Mouse (Mus musculus) midbrain, postnatal 0 days (tissue): ENCODE results near the gene Nmur2. TPM values are rescaled to one million over a fixed set of nuclear protein-coding genes. Genes with fewer than 3 reads are reported as not detected.

ENCODE experiments used
- ATAC-seq: fragments of 200-750 bp; cut with Nextera tagmentation; 2 replicates; pipeline ENCODE4 v1.8.0; 2017; ENCODE audit warnings: moderate number of reproducible peaks, mild to moderate bottlenecking, moderate TSS enrichment, moderate library complexity; ENCODE audit not compliant: low FRiP score
- DNase-seq: peaks from one replicate; pipeline ENCODE4 v3.0.0-alpha.2; 2015; ENCODE audit warnings: low spot score
- H3K27ac ChIP-seq: fragments of 300-500 bp; sonication (generic); 2 replicates; pipeline ENCODE4 v1.5.1; 2014; ENCODE audit warnings: low read depth, mild to moderate bottlenecking, low read length, mixed read lengths
- H3K27me3 ChIP-seq: fragments of 300-500 bp; sonication (generic); 2 replicates; pipeline ENCODE4 v1.6.1; 2014; ENCODE audit warnings: low read length, control low read depth, mixed read lengths; ENCODE audit not compliant: insufficient read depth
- H3K36me3 ChIP-seq: fragments of 300-500 bp; sonication (generic); 2 replicates; pipeline ENCODE4 v1.6.1; 2014; ENCODE audit warnings: low read length, control low read depth, mixed read lengths; ENCODE audit not compliant: insufficient read depth
- H3K4me1 ChIP-seq: fragments of 300-500 bp; sonication (generic); 2 replicates; pipeline ENCODE4 v1.6.1; 2014; ENCODE audit warnings: mild to moderate bottlenecking, control low read depth, antibody characterized with exemption, low read length, mixed read lengths; ENCODE audit not compliant: insufficient read depth
- H3K4me2 ChIP-seq: fragments of 300-500 bp; sonication (generic); 2 replicates; pipeline ENCODE4 v1.6.1; 2014; ENCODE audit warnings: low read depth, mild to moderate bottlenecking, low read length, mixed read lengths; ENCODE audit not compliant: poor library complexity, severe bottlenecking
- H3K4me3 ChIP-seq: fragments of 300-500 bp; sonication (generic); 2 replicates; pipeline ENCODE4 v1.5.1; 2014; ENCODE audit warnings: low read depth, mild to moderate bottlenecking, low read length, moderate library complexity
- H3K9ac ChIP-seq: fragments of 300-500 bp; sonication (generic); replicated peaks from 2 replicates; pipeline ENCODE4 v1.6.1; 2014; ENCODE audit warnings: mild to moderate bottlenecking, low read length, moderate library complexity, mixed read lengths; ENCODE audit not compliant: poor library complexity, severe bottlenecking
- H3K9me3 ChIP-seq: fragments of 300-500 bp; sonication (generic); 2 replicates; pipeline ENCODE4 v1.6.1; 2016; ENCODE audit warnings: low read length, control low read depth
- CTCF ChIP-seq: IDR thresholded peaks from 2 replicates; pipeline ENCODE4 v1.5.1; 2016; ENCODE audit warnings: antibody characterized with exemption, mild to moderate bottlenecking
- WGBS: fragments of 180-500 bp; shearing (Covaris S2); extraction: QIAGEN DNeasy Blood & Tissue Kit; methylation state at CpG from one replicate; pipeline ENCODE4 v1.1.7; 2014; 5-methylcytosine and 5-hydroxymethylcytosine counted together
- polyA plus RNA-seq: library from polyadenylated mRNA; unstranded; fragments of >200 nt; fragmentation: Nextera tagmentation; extraction: Ambion mirVana; gene quantifications from 2 replicates; pipeline ENCODE4 v1.2.1, GENCODE M21; 2015
- total RNA-seq: library from RNA; depleted of rRNA; stranded (reverse); fragments of >200 nt; gene quantifications from 2 replicates; pipeline ENCODE4 v1.2.3, GENCODE M21; 2014

Nmur2 gene
- total and polyA plus RNA-seq, 2 experiments from 2014 or later = 0.22 to 0.57 TPM

DNA sequence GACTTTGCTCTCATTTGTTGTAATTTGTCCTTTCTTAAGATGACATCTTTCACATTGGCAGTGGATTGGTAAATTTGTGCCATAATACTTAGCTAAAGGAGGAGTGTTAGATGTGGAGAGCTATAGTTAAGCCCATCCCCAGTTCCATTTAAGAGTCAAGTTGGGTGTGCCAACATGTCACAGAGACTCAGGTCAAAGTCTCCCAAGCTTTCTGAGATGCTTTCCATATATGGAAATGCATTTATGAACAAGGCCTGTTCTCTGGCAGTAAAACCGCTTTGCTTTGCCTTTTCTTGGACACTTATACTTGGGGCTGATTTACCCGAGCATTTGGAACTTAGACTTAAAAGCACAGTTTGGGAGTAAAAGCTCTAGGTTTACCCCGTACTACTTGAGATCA is 18.4 kb upstream of the Nmur2 start:
- no peak overlapping the region for H3K9ac ChIP-seq
- no peaks in the 10 kb centered on the region for H3K27me3 ChIP-seq
- DNase-seq (no peak), ATAC-seq (no peak)
- no peak for TF ChIP-seq CTCF
- no peaks in the 10 kb centered on the region for H3K4me1 ChIP-seq
- H3K9me3 ChIP-seq = no peaks in the 10 kb centered on the region
- no peak overlapping the region for H3K4me2 ChIP-seq
- H3K36me3 ChIP-seq = no peaks in the 10 kb centered on the region
- H3K4me3 ChIP-seq = no peak overlapping the region
- WGBS = 74% methylated on average over 3 of the region's 3 CpGs
- H3K27ac ChIP-seq = no peak overlapping the region

- WGBS = 63% methylated on average over 7 of the region's 7 CpGs
- no peak overlapping the region for H3K27ac ChIP-seq
These were observed 13.6 kb upstream of the Nmur2 start for GRCm38 (mm10) chr11:56054439-56054838.

DNA sequence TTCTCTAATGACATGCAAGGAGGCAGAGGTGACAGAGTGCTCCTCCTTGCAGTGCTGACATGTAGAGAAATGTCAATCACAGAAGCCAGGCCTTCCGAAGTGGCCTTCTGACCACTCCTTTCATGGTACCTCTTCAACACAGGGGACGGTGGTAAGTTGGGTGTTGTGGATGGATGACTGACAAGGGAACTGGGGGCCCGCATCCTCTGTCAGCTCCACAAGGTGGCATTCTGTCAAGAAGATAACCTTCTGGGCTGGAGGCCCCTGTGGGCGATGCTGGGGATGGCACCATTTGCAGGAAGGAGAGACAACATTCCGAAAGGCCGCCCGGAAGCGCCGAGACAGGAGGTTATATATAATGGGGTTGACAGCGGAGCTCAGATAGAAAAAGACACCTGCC is 14.0 kb downstream of the Nmur2 start:
- 84% methylated on average over 10 of the region's 10 CpGs for WGBS
- Histone ChIP-seq H3K9ac (no peak overlapping the region), H3K4me3 (no peak overlapping the region), H3K27me3 (no peaks in the 10 kb centered on the region), H3K4me2 (no peak overlapping the region), H3K4me1 (no peaks in the 10 kb centered on the region), H3K27ac (no peak overlapping the region), H3K36me3 (no peaks in the 10 kb centered on the region), H3K9me3 (no peaks in the 10 kb centered on the region)
- ATAC-seq (no peak), DNase-seq (no peak)
- TF ChIP-seq CTCF = peak; percentile 20; the same call in 1 of the 2 replicates

More at GRCm38 (mm10) chr11:56054439-56054838, 13.6 kb upstream of the Nmur2 start:
- ATAC-seq = no peak
- H3K4me2 ChIP-seq = no peak overlapping the region
- DNase-seq = peak; percentile 59
- H3K9me3 ChIP-seq = no peaks in the 10 kb centered on the region
- no peak for TF ChIP-seq CTCF
- no peaks in the 10 kb centered on the region for H3K36me3 ChIP-seq
- H3K9ac ChIP-seq = no peak overlapping the region
- H3K4me3 ChIP-seq = no peak overlapping the region
- H3K4me1 ChIP-seq = no peaks in the 10 kb centered on the region
- H3K27me3 ChIP-seq = no peaks in the 10 kb centered on the region

DNA sequence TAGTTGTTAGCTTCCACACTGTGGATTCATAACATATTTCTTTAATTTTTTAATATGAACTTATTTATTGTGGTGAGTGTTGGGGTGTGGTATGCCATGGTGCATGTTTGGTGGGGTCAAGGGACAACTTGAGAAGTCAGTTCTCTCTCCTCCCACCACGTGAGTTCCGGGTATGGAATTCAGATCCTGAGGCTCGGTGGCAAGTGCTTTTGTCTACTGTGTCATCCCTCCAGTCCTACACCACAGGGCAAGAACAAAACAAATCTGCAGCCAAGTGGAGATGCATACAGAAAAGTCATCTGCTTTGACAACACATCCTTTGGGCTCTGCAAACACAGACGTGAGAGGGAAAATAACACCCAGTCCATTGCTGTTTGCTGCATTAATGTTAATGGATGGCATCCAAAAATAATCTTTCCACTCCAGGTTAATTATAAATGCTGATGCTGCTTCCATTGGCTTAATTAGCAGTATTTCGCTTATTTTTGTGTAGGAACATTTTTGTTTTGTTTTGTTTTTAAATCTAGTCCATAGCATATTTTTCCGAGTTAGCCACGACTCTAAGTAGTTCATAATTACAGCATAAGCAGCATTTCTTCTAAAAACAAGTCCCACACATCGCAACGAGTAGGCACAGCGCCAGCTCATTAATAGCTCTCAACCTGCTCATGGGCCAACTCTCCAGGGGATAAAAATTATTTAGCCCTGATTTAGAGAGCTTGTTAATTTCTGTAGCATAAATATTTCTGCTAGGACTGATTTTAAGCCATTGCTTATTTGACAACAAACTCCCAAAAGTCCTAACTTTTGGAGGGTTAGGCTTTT is 14.9 kb downstream of the Nmur2 start:
- no peaks in the 10 kb centered on the region for H3K9me3 ChIP-seq
- DNase-seq = peak; percentile 70
- H3K27ac ChIP-seq = no peak overlapping the region
- TF ChIP-seq CTCF = no peak
- no peak overlapping the region for H3K4me3 ChIP-seq
- no peak overlapping the region for H3K9ac ChIP-seq
- H3K4me2 ChIP-seq = no peak overlapping the region
- WGBS = 57% methylated on average over 10 of the region's 10 CpGs
- no peaks in the 10 kb centered on the region for H3K27me3 ChIP-seq
- no peaks in the 10 kb centered on the region for H3K36me3 ChIP-seq
- H3K4me1 ChIP-seq = no peaks in the 10 kb centered on the region
- ATAC-seq = no peak

DNA sequence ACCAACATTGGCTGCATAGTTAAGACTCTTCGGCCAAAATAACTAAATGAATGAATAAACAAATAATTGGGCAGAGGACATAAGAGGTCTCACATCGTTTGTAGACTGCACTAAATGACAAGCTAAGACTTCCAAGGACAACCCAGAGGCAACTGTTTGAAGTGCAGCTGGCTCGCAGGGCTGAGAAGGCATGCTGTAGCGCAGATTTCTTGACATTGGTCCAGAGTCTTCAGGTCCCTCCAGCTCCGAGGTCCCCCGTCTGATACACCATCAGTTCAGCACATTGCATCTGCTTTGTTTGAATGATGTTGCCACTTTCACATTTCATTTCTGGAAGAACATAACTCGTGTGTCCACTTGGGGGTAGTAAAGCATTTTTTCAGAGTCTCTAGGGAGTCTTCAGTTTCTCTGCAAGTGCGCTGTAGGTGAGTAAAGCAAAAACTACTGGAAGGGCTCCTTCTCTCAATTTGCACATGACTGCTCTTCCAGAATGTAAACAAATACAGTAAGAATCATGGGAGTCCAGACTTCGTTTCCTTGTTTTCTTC is 27.2 kb downstream of the Nmur2 start:
- H3K27ac ChIP-seq = no peak overlapping the region
- no peaks in the 10 kb centered on the region for H3K36me3 ChIP-seq
- H3K4me3 ChIP-seq = no peak overlapping the region
- DNase-seq = peak; percentile 63
- WGBS = 55% methylated on average over 9 of the region's 9 CpGs
- H3K9me3 ChIP-seq = no peaks in the 10 kb centered on the region
- H3K27me3 ChIP-seq = no peaks in the 10 kb centered on the region
- H3K9ac ChIP-seq = no peak overlapping the region
- H3K4me2 ChIP-seq = no peak overlapping the region
- H3K4me1 ChIP-seq = no peaks in the 10 kb centered on the region
- TF ChIP-seq CTCF = peak; percentile 64
- no peak for ATAC-seq

- Histone ChIP-seq H3K9ac (no peak overlapping the region), H3K4me2 (no peak overlapping the region), H3K9me3 (no peaks in the 10 kb centered on the region), H3K4me3 (no peak overlapping the region), H3K4me1 (no peaks in the 10 kb centered on the region), H3K36me3 (no peaks in the 10 kb centered on the region), H3K27ac (no peak overlapping the region), H3K27me3 (no peaks in the 10 kb centered on the region)
- DNase-seq (no peak), ATAC-seq (no peak)
- TF ChIP-seq CTCF = no peak
- 80% methylated on average over 2 of the region's 2 CpGs for WGBS
These were observed 28.4 kb downstream of the Nmur2 start for GRCm38 (mm10) chr11:56012396-56012795.
